Mouse (Mus musculus) subcutaneous adipose tissue, adult 2 months (tissue): ENCODE results near the gene Ralgapa1. TPM values are rescaled to one million over a fixed set of nuclear protein-coding genes. Genes with fewer than 3 reads are reported as not detected.

Experiments
- polyA plus RNA-seq: library from polyadenylated mRNA; depleted of rRNA; stranded (reverse); fragments of >200 nt; gene quantifications from 2 replicates; pipeline ENCODE4 v1.2.3, GENCODE M21; 2012; ENCODE audit warnings: low replicate concordance; rRNA removed

Gene Ralgapa1
- 39.1 and 46.0 TPM in 2 replicates for polyA plus RNA-seq

DNA sequence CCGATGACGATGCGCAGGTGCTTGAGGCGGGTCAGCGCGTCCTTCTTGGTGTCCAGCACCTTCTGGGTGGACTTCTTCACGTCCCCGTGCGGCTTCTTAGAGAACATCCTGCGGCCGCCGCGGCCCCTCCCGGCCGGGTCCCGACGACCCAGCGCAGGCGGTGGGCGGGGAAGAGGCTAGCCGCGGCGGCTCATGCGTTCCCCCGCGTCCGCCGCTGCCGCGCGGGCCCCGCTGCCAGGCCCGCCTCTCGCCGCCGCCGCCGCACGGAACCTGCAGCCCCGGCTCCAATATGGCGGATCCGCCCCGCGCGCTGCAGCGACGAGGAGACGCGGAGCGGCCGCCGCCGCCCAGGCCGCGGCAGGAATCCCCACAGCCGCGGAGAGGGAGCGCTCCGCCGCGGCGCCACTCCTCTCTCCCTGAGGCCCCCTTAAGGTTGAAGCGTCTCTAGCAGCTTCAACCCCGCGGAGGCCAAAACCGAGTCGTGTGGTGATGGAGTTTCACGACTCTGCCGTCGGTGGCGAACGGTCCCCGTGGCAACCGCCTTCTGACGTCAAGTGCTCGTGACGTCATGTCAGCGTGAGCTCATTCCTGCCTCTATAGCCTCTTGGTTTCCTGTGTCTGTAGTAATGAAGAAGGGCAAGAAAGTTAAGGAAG lies at the start of gene Ralgapa1:
Gene Ralgapa1, minus strand, starts transcription at position 507 of the 654 bp plus-strand sequence.

GRCm38 (mm10) chr12:55836199-55836951 lies 15.4 kb upstream of the Ralgapa1 start, which contains the start of gene Brms1l:
Gene Brms1l (plus strand): TSS chr12:55836324.

DNA sequence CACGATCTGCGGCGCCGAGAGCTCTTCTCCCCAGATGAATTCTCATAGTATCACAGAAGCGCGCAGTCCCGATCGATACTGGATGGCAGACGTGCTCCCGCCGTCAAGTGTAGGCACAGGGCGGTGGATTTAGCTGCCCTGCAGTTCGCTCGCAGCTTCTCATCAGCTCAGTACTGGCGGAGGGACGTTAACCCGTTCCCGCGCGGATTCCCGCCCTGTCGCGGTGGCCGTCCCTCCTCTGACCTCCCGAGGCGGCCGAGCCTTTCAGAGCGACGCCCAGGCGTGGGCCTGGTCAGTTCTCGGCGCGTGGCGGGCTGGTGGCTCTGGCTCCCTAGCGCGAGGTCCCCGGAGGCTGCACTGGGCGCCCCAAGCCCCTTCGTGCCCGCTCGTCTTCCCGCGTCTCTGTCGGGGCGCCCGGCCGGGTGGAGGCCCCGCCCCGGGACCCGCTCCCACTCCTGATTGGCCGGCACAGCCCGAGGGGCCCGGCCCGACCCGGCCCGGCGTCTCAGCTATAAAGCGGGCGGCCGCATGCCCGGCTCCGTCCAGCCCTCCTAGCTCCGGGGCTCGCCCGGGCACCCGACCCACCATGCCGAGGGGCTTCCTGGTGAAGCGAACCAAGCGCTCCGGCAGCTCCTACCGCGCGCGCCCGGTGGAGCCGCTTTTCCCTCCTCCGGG lies 221.9 kb downstream of the Ralgapa1 start, which contains the start of gene Insm2:
Gene Insm2, plus strand, starts transcription at position 541 of the 675 bp plus-strand sequence.

DNA sequence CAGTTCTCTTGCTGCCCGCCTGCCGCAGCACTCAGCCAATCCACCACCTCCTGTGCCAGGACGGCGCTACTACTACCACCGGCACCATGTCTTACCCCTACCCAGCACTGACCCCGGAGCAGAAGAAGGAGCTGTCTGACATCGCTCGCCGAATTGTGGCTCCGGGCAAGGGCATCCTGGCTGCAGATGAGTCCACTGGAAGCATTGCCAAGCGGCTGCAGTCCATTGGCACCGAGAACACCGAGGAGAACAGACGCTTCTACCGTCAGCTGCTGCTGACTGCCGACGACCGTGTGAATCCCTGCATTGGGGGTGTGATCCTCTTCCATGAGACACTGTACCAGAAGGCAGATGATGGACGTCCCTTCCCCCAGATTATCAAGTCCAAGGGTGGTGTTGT lies 255.8 kb downstream of the Ralgapa1 start, which contains the start of gene Aldoart2:
Gene Aldoart2, plus strand, starts transcription at position 34 of the 400 bp plus-strand sequence.

Other genes with a start within 250 kb of the Ralgapa1 start
- gene Insm2, start 221.7 kb downstream of the Ralgapa1 start, polyA plus RNA-seq: not detected in 2 replicates
- gene Brms1l, start 15.2 kb upstream of the Ralgapa1 start, polyA plus RNA-seq: 12.2 and 18.4 TPM in 2 replicates